Mouse (Mus musculus): ENCODE measurements around the gene Gm17662.

GRCm38 (mm10) chr4:104843546-104843945 is 13.6 kb upstream of the Gm17662 start:
- TF ChIP-seq CTCF (IDR thresholded peaks at IDR 0.05; ENCODE audit: control insufficient read depth, insufficient read depth, insufficient replicate concordance, low read depth, low read length), result no peak
- TF ChIP-seq POLR2A (IDR thresholded peaks at IDR 0.05; ENCODE audit: control insufficient read depth, low read depth, low read length), result no peak

Data from testis, adult 2 months (tissue).